Mouse (Mus musculus) liver, embryonic 13.5 days (tissue): ENCODE measurements at regions not wholly inside any gene's neighbourhood (a gene's known extent, or its start where the extent isn't known, plus 50 kb on each side); places are given as distances from the start of the nearest gene placed in this dataset.

Experiments used
- ATAC-seq: fragments of 200-750 bp; cut with Nextera tagmentation; 2 replicates; pipeline ENCODE4 v1.8.0; 2017; ENCODE audit warnings: low read depth, mild to moderate bottlenecking, moderate number of reproducible peaks, moderate library complexity
- DNase-seq: peaks from one replicate; pipeline ENCODE4 v3.0.0; 2022
- H3K27ac ChIP-seq: fragments of 300-500 bp; sonication (generic); 2 replicates; pipeline ENCODE4 v1.5.1; 2015; ENCODE audit warnings: moderate library complexity, mild to moderate bottlenecking, inconsistent platforms
- H3K27me3 ChIP-seq: fragments of 300-500 bp; sonication (generic); 2 replicates; pipeline ENCODE4 v1.6.1; 2015; ENCODE audit warnings: mild to moderate bottlenecking, inconsistent platforms
- H3K36me3 ChIP-seq: fragments of 300-500 bp; sonication (generic); 2 replicates; pipeline ENCODE4 v1.6.1; 2015; ENCODE audit warnings: mild to moderate bottlenecking, inconsistent platforms
- H3K4me1 ChIP-seq: fragments of 300-500 bp; sonication (generic); replicated peaks from 2 replicates; pipeline ENCODE4 v1.6.1; 2015; ENCODE audit warnings: inconsistent platforms
- H3K4me2 ChIP-seq: fragments of 300-500 bp; sonication (generic); 2 replicates; pipeline ENCODE4 v1.6.1; 2015; ENCODE audit warnings: inconsistent platforms, mild to moderate bottlenecking, moderate library complexity
- H3K4me3 ChIP-seq: fragments of 300-500 bp; sonication (generic); replicated peaks from 2 replicates; pipeline ENCODE4 v1.5.1; 2015; ENCODE audit warnings: mild to moderate bottlenecking, inconsistent platforms
- H3K9ac ChIP-seq: fragments of 300-500 bp; sonication (generic); 2 replicates; pipeline ENCODE4 v1.6.1; 2015; ENCODE audit warnings: mild to moderate bottlenecking, inconsistent platforms
- H3K9me3 ChIP-seq: fragments of 300-500 bp; sonication (generic); replicated peaks from 2 replicates; pipeline ENCODE4 v1.6.1; 2016; ENCODE audit warnings: inconsistent platforms
- WGBS: fragments of 180-500 bp; shearing (Covaris S2); methylation state at CpG from one replicate; pipeline ENCODE4 v1.1.7; 2015; ENCODE audit not compliant: insufficient replicate concordance; 5-methylcytosine and 5-hydroxymethylcytosine counted together

- H3K9ac ChIP-seq = no peak overlapping the region
- H3K27me3 ChIP-seq = no peaks in the 10 kb centered on the region
- WGBS = 78% methylated on average over 4 of the region's 4 CpGs
- H3K9me3 ChIP-seq = no peaks in the 10 kb centered on the region
- no peak overlapping the region for H3K27ac ChIP-seq
- H3K4me2 ChIP-seq = no peak overlapping the region
- DNase-seq (no peak), ATAC-seq (no peak)
- H3K4me3 ChIP-seq = no peak overlapping the region
- H3K4me1 ChIP-seq = no peaks in the 10 kb centered on the region
- no peaks in the 10 kb centered on the region for H3K36me3 ChIP-seq
Observed at GRCm38 (mm10) chr9:23119811-23120210, 103.1 kb upstream of the Bmper start.

DNA sequence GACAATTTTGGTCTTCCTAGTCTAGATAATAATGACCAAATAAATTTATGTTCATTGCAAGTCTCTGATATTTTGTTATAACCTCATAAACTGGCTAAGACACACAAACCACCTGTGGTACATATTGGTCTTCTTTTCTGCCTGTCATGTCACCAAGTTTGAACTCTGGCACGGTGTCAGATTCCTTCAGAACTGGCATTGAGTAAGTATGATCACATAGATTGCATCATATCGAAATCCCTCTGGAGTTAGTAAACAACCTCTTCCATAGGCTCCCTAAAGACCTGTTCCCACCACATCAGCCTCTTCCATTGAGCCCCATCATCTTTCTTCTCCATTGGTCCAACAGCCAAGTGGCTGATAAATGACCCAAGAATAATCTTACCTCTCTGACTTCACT, 102.1 kb upstream of the Bmper start:
- Histone ChIP-seq H3K27ac (no peak overlapping the region), H3K9me3 (no peaks in the 10 kb centered on the region), H3K9ac (no peak overlapping the region), H3K4me3 (no peak overlapping the region), H3K4me1 (no peaks in the 10 kb centered on the region), H3K36me3 (no peaks in the 10 kb centered on the region), H3K27me3 (no peaks in the 10 kb centered on the region), H3K4me2 (no peak overlapping the region)
- ATAC-seq (no peak), DNase-seq (no peak)
- 70% methylated on average over 2 of the region's 2 CpGs for WGBS

DNA sequence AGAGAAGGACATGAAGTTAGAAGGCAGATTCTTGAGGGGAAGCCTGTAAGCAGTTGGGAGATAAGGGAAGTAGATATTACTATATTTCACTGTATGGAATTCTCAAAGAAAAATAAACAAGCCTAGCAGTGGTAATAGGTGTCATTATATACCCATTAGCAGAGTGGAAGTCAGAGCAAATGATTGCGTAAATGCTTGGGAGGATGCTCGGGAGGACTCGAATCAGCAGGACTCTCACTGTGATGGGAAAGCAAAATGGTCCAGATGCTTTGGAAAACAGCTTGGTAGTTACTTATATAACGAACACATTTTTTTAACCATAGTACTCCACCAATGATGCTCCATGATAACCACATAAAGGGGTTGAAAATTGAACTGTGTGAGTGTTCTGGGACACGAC, 100.4 kb upstream of the Bmper start:
- DNase-seq = no peak
- Histone ChIP-seq H3K9ac (no peak overlapping the region), H3K9me3 (no peaks in the 10 kb centered on the region), H3K4me3 (no peak overlapping the region), H3K4me2 (no peak overlapping the region), H3K4me1 (no peaks in the 10 kb centered on the region), H3K27me3 (no peaks in the 10 kb centered on the region), H3K27ac (no peak overlapping the region), H3K36me3 (no peaks in the 10 kb centered on the region)
- WGBS = 61% methylated on average over 5 of the region's 5 CpGs
- no peak for ATAC-seq

- Histone ChIP-seq H3K27ac (no peak overlapping the region), H3K36me3 (no peaks in the 10 kb centered on the region), H3K4me3 (no peak overlapping the region), H3K9me3 (no peaks in the 10 kb centered on the region), H3K9ac (no peak overlapping the region), H3K27me3 (no peaks in the 10 kb centered on the region), H3K4me1 (no peaks in the 10 kb centered on the region), H3K4me2 (no peak overlapping the region)
- no peak for DNase-seq
- WGBS = 47% methylated on average over 3 of the region's 3 CpGs
- ATAC-seq = no peak
Observed at GRCm38 (mm10) chr9:23123452-23123851, 99.4 kb upstream of the Bmper start.

DNA sequence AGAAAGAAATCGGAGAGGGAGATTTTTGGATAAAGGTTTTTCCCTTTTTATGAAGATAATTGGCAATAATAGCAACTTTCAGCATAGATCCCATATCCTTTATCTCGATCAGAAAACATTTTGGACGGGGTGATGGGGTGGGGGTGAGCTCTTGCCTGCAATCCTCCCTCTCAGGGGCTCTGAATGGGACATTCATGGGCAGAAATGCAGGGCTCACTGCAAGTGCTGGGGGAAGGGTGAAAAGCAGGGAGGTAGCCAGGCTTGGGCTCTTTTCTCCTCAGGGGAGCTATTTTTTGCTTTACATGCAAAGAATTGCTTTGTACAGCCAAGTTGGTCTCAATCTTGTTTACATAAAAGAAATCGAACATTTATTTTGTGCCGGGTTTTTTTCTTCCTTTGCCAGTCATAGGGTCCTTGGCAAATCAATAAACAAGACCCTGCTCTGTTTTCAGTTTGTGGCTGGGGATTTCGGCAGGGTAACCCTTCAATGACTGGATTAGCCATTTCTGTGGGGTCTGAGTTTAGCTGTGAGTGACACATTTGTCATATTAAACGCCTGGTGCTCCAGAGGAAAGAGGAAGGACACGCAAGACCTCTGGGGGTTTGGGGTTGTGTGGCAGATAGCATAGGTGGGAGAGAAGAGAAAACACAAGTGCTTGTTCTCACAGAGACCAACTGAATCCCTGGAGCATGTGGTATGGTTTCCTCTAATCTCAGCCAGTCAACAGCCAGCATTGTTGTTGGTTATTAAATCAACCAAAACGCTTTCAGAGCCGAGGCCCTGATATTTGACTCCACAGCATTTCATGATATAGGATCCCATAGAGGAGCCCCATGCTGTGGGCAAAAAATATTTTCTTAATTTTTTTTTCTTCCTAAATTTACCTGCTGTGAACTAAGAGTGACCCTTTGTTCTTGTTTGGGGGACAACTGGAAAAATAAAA, 96.8 kb upstream of the Bmper start:
- no peak for ATAC-seq
- Histone ChIP-seq H3K4me2 (no peak overlapping the region), H3K4me1 (no peaks in the 10 kb centered on the region), H3K9ac (no peak overlapping the region), H3K36me3 (no peaks in the 10 kb centered on the region), H3K4me3 (no peak overlapping the region), H3K27ac (no peak overlapping the region), H3K27me3 (no peaks in the 10 kb centered on the region), H3K9me3 (no peaks in the 10 kb centered on the region)
- no peak for DNase-seq
- WGBS = 41% methylated on average over 10 of the region's 10 CpGs

DNA sequence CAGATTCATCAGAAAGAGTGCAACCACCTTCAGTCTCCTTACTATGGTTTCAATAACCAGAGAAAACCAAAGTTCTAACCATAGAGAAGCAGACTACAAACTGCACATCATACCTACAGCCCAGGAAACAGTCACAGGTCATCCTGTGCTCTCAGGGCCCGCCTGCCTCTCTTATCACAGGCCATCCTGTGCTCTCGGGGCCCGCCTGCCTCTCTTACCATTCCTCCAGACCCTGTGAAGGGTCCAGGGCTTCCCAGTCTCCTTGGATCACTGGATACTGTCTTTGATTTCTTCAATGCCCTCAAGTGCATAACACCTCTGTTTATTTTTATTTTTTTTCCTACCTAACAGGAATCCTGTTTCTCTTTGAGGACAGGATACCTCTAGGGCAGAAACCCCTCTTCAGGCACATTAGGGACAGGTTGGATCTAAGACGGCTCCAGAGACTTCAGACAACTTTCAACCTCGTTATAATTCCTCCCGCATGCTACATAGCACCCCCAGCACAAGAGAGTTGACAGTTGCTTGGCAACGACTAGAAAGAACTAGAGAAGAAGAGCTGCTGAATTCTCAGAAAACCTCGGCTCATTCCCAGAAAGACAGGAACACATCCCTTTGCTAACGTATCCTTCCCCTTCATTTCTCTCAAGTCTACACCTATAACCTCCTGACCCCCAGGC, 95.4 kb upstream of the Bmper start:
- Histone ChIP-seq H3K4me2 (no peak overlapping the region), H3K36me3 (no peaks in the 10 kb centered on the region), H3K9ac (no peak overlapping the region), H3K27me3 (no peaks in the 10 kb centered on the region), H3K27ac (no peak overlapping the region), H3K4me3 (no peak overlapping the region), H3K9me3 (no peaks in the 10 kb centered on the region), H3K4me1 (no peaks in the 10 kb centered on the region)
- WGBS = 48% methylated on average over 9 of the region's 9 CpGs
- no peak for DNase-seq
- ATAC-seq = no peak

- ATAC-seq = no peak
- WGBS = 38% methylated on average over 2 of the region's 2 CpGs
Observed at GRCm38 (mm10) chr9:23128018-23128369, 94.9 kb upstream of the Bmper start.

GRCm38 (mm10) chr9:23134006-23134405, 88.9 kb upstream of the Bmper start:
- no peak overlapping the region for H3K4me3 ChIP-seq

More at GRCm38 (mm10) chr9:23128018-23128369, 94.9 kb upstream of the Bmper start:
- Histone ChIP-seq H3K9ac (no peak overlapping the region), H3K27ac (no peak overlapping the region), H3K27me3 (no peaks in the 10 kb centered on the region), H3K36me3 (no peaks in the 10 kb centered on the region), H3K4me1 (no peaks in the 10 kb centered on the region), H3K4me3 (no peak overlapping the region), H3K9me3 (no peaks in the 10 kb centered on the region), H3K4me2 (no peak overlapping the region)
- DNase-seq = no peak

GRCm38 (mm10) chr9:23134421-23135118, 88.3 kb upstream of the Bmper start:
- 69% methylated on average over 12 of the region's 12 CpGs for WGBS
- Histone ChIP-seq H3K4me1 (no peaks in the 10 kb centered on the region), H3K36me3 (no peaks in the 10 kb centered on the region), H3K27me3 (no peaks in the 10 kb centered on the region), H3K4me3 (no peak overlapping the region), H3K9ac (no peak overlapping the region), H3K9me3 (no peaks in the 10 kb centered on the region), H3K27ac (no peak overlapping the region), H3K4me2 (no peak overlapping the region)
- DNase-seq (no peak), ATAC-seq (no peak)

More at GRCm38 (mm10) chr9:23134006-23134405, 88.9 kb upstream of the Bmper start:
- no peaks in the 10 kb centered on the region for H3K9me3 ChIP-seq
- WGBS = 70% methylated on average over 2 of the region's 2 CpGs
- no peaks in the 10 kb centered on the region for H3K27me3 ChIP-seq
- H3K4me1 ChIP-seq = no peaks in the 10 kb centered on the region
- no peak overlapping the region for H3K27ac ChIP-seq
- H3K4me2 ChIP-seq = no peak overlapping the region
- no peak for ATAC-seq
- H3K36me3 ChIP-seq = no peaks in the 10 kb centered on the region
- no peak for DNase-seq
- no peak overlapping the region for H3K9ac ChIP-seq

DNA sequence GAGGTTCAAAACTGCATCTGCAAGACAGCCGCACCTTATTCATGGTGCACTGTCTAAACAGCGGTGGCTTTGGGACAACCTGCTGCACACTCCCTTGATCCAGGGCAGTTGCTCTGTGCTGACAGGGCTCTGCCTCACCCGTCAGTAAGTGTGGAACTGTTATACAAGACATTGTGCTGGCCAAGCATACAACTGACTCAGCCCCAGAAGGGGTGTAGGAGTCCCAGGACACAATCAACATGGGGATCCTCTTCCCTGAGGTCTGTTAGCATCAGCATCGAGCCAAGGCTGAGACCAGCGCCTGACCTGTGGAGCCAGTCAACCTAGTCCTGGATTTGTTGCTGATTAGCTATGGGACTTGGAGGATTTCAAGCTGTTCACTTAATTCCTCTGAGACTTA, 86.4 kb upstream of the Bmper start:
- DNase-seq (no peak), ATAC-seq (no peak)
- Histone ChIP-seq H3K4me2 (no peak overlapping the region), H3K27me3 (no peaks in the 10 kb centered on the region), H3K27ac (no peak overlapping the region), H3K36me3 (no peaks in the 10 kb centered on the region), H3K9ac (no peak overlapping the region), H3K4me3 (no peak overlapping the region), H3K9me3 (no peaks in the 10 kb centered on the region), H3K4me1 (no peaks in the 10 kb centered on the region)
- WGBS = 73% methylated on average over 5 of the region's 5 CpGs

- H3K27ac ChIP-seq = no peak overlapping the region
- no peak overlapping the region for H3K9ac ChIP-seq
- WGBS = 57% methylated on average over 5 of the region's 5 CpGs
- no peak overlapping the region for H3K4me3 ChIP-seq
- no peak for ATAC-seq
- no peak overlapping the region for H3K4me2 ChIP-seq
- no peaks in the 10 kb centered on the region for H3K36me3 ChIP-seq
- H3K9me3 ChIP-seq = no peaks in the 10 kb centered on the region
- DNase-seq = no peak
- H3K4me1 ChIP-seq = no peaks in the 10 kb centered on the region
- H3K27me3 ChIP-seq = no peaks in the 10 kb centered on the region
Observed at GRCm38 (mm10) chr9:23137682-23138210, 85.1 kb upstream of the Bmper start.
